Mouse (Mus musculus) adrenal gland, postnatal 25 days (tissue): ENCODE data around the gene Scrt2. TPM values are rescaled to one million over a fixed set of nuclear protein-coding genes. Genes with fewer than 3 reads are reported as not detected.
"Not testable (repeated sequence)": the region's sequence is repeated elsewhere in the genome, so short reads cannot be mapped to it uniquely, and the experiment has no call there.

ENCODE experiments used
- DNase-seq: peaks from one replicate; pipeline ENCODE4 v3.0.0; 2021; ENCODE audit warnings: mixed read lengths
- long read RNA-seq: library from polyadenylated mRNA; stranded (forward); transcript quantifications from one replicate; pipeline ENCODE4 v2.0.0, GENCODE M21; 2021
- total RNA-seq: library from RNA; stranded (reverse); gene quantifications from 2 replicates; pipeline ENCODE4 v1.2.3, GENCODE M21; 2021

Gene Scrt2
- total RNA-seq = 0.36 TPM in 1 of 2 replicates, not detected in the other
- long read RNA-seq = 0 reads

- no peak for DNase-seq
These were observed at the start of gene Scrt2 for GRCm38 (mm10) chr2:152080685-152081541. Gene Scrt2 (plus strand): TSS chr2:152081529.

DNA sequence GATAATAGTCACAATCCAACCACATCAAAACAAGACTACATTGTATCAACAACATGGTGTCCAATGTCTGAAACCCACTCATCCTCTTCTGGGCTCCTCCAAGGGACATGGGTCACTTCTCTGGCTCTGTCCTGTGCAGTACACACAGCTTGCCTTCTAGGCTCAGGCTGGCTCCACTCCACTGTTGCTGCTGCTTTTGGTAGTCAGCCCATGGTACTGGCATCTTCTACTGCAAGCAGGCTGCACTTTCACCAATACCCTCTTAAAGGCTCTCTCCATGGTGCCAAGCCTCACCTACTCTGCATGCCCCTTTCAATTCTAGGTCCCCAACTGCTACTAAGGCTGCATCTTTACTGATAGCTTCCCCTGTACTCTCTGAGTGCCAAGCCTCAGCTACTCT lies 41.2 kb upstream of the Scrt2 start:
- DNase-seq = no peak

GRCm38 (mm10) chr2:152047116-152048002 lies 34.0 kb upstream of the Scrt2 start:
- DNase-seq = no peak

DNA sequence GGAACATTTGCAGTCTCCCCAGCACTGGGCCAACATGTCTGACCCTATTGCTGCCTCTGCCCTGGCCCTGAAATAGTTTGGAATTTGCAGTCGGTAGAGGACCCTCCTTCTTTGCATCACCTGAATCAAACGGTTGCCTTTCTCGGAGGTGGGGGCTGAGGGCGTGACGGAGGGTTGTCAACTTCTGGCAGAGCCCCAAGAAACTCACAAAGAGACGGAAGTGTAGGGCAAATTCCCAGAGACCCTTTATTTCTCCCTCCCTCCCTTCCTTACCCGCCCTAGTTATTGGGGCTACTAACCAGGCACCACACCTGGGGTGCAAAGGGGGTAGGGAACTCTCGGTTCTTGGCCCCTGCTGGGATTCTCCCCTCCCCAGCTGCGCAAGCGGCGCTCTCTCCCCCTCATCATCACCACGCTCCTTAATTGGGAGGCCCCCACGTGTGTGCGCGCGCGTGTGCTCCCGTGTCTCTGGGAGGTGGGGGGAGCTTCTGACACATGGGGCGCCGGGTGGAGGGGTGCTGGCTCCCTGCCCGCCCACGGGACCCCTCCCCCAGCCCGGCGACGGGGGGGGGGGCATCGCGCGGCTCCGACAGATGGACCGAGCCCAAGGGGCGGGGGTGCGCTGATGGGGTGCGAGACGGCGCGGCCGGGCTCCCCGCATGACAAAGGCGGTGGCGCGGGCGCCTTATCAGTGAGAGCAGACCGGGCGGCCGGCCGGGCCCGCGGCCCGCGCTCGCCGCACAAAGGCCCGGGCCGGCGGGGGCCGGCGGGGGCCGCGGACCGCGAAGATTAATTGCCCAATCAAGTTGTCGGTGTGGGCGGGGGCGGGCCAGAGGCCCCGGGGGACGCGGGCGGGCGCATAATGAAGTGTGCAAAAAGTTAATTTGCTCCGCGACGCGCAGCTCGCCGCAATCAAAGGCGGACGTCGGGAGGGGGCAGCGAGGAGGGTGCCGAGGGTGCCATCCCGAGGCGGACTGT lies 33.0 kb upstream of the Scrt2 start:
- DNase-seq = peak; percentile 20

DNA sequence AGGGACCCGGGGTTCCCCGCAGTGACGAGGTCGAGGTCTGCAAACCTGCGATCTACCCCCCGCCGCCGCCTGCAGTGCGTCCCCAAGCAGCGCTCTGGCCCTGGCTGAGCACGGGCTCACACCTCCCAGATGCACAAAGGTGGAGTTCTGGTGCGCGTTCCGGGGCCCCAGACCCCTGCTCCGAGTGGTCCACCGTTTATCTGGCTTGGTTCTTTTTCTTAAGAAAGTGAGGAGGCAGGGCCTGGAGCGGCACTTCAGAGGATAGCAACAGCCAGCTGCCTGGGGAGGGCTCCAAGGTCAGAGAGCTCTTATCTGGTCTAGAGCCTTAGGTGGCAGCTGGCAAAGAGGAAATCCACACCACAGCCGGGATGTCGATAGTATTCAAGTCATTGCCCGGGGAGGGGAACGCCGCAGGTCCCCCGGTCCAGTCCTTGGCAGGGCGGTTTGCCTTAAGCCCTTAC lies 32.3 kb upstream of the Scrt2 start:
- DNase-seq = peak; percentile 23

GRCm38 (mm10) chr2:152049611-152050270 lies 31.6 kb upstream of the Scrt2 start:
- DNase-seq = no peak

DNA sequence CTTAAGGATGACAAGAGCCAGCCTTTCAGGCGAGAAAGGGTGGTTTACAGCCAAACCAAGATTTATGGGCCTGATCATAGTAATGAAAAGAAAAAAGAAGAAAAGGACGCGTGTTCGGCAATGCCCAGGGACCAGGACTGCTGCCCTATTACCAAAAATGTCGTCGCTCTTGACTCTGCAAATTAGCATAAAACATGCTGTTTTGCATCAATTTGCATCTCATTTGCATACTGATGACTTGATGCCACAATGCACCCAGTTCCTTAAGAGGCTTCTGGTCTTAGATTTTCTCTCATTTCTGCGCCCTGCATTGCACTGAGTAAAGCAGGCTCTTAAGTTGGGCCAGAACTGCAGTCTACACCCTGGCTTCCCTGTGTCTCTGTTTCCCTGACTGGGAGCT lies 31.0 kb upstream of the Scrt2 start:
- DNase-seq = no peak

- no peak for DNase-seq
These were observed 29.3 kb upstream of the Scrt2 start for GRCm38 (mm10) chr2:152051985-152052384.

GRCm38 (mm10) chr2:152055406-152055805 lies 25.9 kb upstream of the Scrt2 start:
- DNase-seq = no peak

- peak; percentile 26 for DNase-seq
These were observed 24.7 kb upstream of the Scrt2 start for GRCm38 (mm10) chr2:152056368-152057251.

- no peak for DNase-seq
These were observed 24.1 kb upstream of the Scrt2 start for GRCm38 (mm10) chr2:152057252-152057563.

- DNase-seq = not testable (repeated sequence)
These were observed 18.5 kb upstream of the Scrt2 start for GRCm38 (mm10) chr2:152062817-152063216.

- no peak for DNase-seq
These were observed 12.5 kb upstream of the Scrt2 start for GRCm38 (mm10) chr2:152068660-152069433.

DNA sequence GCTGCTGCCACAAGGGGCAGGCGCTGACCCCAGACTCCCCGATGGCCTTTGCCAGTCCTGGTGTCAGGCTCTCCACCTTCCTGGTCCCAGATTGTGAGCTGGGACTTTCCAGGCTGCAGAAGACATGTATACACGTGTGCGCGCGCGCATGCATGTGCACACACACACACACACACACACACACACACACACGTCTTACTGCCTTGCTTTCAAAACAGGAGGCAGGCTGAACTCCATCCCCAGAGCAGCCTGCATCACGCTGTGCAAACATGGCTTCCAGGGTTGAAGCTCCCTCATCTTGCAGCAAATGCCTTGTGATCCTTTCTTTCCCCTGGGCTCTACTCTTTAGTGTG lies 11.9 kb upstream of the Scrt2 start:
- DNase-seq = no peak

GRCm38 (mm10) chr2:152069941-152070340 lies 11.4 kb upstream of the Scrt2 start:
- DNase-seq = no peak

- DNase-seq = no peak
These were observed 6.8 kb upstream of the Scrt2 start for GRCm38 (mm10) chr2:152074521-152074920.

GRCm38 (mm10) chr2:152075294-152075889 lies 5.9 kb upstream of the Scrt2 start:
- no peak for DNase-seq

DNA sequence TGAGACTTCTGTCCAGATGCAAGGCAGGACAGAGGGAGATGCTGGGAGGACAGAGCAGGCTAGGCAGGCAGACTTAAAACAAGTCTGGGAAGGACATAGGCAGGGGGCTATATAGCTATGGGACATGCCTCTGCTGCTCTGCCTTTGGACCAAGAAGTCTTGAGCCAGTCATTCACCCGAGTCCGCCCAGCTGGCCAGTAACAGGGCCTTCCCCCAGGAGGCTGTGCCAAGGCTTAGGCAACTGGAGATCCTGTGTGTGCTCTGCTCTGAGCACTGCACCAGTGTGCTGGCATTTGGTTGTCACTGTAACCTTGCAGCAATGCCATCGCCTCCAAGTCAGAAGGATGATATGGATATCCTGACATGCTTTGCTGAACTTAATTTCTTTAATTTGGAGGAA lies 4.0 kb upstream of the Scrt2 start:
- no peak for DNase-seq
